In genomic region chr5:114065161-114065560, GRCm38 (mm10) we compare ENCODE assay signal across 8 mouse cellular contexts. TPM values are rescaled to one million over a fixed set of nuclear protein-coding genes. Genes with fewer than 3 reads are reported as not detected.
DNase-seq lines count a peak whose midpoint lies in the region; ATAC-seq and TF ChIP-seq lines count a peak whose summit lies in the region.

TSS of gene Usp30 (plus strand) at chr5:114065461.

- no peak for DNase-seq in kidney, postnatal 0 days (ENCODE audit: low spot score)
- DNase-seq in kidney, adult 8-10 months: no peak
- DNase-seq in adrenal gland, postnatal 36 days: no peak
- DNase-seq in hindbrain, embryonic 11.5 days (ENCODE audit: low spot score): no peak
- no peak for DNase-seq in frontal cortex, postnatal 10 days (ENCODE audit: low spot score in 2 of 2)
- no peak for DNase-seq in urinary bladder, adult 18-20 months (ENCODE audit: low spot score in 2 of 2)

- no peak within 1 kb of the TSS for H3K4me2 ChIP-seq in kidney, postnatal 0 days (ENCODE audit: low read length)
- H3K4me2 ChIP-seq in hindbrain, embryonic 11.5 days (replicated peaks; ENCODE audit: low read depth, low read length): no peak within 1 kb of the TSS
- no peak within 1 kb of the TSS for H3K4me2 ChIP-seq in midbrain, embryonic 12.5 days (replicated peaks)

- H3K9me3 ChIP-seq in kidney, postnatal 0 days (replicated peaks; ENCODE audit: low read length): no peaks in the 10 kb centered on the region
- no peaks in the 10 kb centered on the region for H3K9me3 ChIP-seq in hindbrain, embryonic 11.5 days (ENCODE audit: control insufficient read depth, low read length)
- no peaks in the 10 kb centered on the region for H3K9me3 ChIP-seq in midbrain, embryonic 12.5 days

- no peaks in the 10 kb centered on the region for H3K36me3 ChIP-seq in kidney, postnatal 0 days (ENCODE audit: insufficient read depth, low read length)
- H3K36me3 ChIP-seq in hindbrain, embryonic 11.5 days (ENCODE audit: control insufficient read depth, insufficient read depth, low read length): no peaks in the 10 kb centered on the region
- H3K36me3 ChIP-seq in midbrain, embryonic 12.5 days: 0 out of 2 replicates have a peak, but pooled peaks cover 8% of the 10 kb centered on the region

- no peak for TF ChIP-seq CTCF in kidney, postnatal 0 days (IDR thresholded peaks at IDR 0.05; ENCODE audit: low read depth)

- H3K4me3 ChIP-seq in kidney, postnatal 0 days (replicated peaks; ENCODE audit: low read depth, low read length): no peak within 1 kb of the TSS
- H3K4me3 ChIP-seq in hindbrain, embryonic 11.5 days (ENCODE audit: low read depth, low read length): no peak within 1 kb of the TSS
- H3K4me3 ChIP-seq in midbrain, embryonic 12.5 days: no peak within 1 kb of the TSS

- H3K9ac ChIP-seq in kidney, postnatal 0 days (ENCODE audit: low read depth, low read length): no peak within 1 kb of the TSS
- no peak within 1 kb of the TSS for H3K9ac ChIP-seq in hindbrain, embryonic 11.5 days (ENCODE audit: low read depth, low read length)
- H3K9ac ChIP-seq in midbrain, embryonic 12.5 days (replicated peaks): no peak within 1 kb of the TSS

- no peak for ATAC-seq in kidney, postnatal 0 days (replicated peaks; ENCODE audit: low FRiP score, low read depth)
- no peak for ATAC-seq in hindbrain, embryonic 11.5 days (ENCODE audit: low FRiP score)
- ATAC-seq in midbrain, embryonic 12.5 days (ENCODE audit: low FRiP score, low read depth): no peak
- no peak for ATAC-seq in erythroblast, adult 5-6 weeks (replicated peaks; ENCODE audit: low FRiP score, poor library complexity, severe bottlenecking)

- H3K27ac ChIP-seq in kidney, postnatal 0 days: no peak within 1 kb of the TSS
- no peak within 1 kb of the TSS for H3K27ac ChIP-seq in hindbrain, embryonic 11.5 days (ENCODE audit: low read depth, low read length)
- H3K27ac ChIP-seq in midbrain, embryonic 12.5 days (replicated peaks): no peak within 1 kb of the TSS

- H3K4me1 ChIP-seq in kidney, postnatal 0 days (replicated peaks; ENCODE audit: insufficient read depth, low read length): no peaks in the 10 kb centered on the region
- no peaks in the 10 kb centered on the region for H3K4me1 ChIP-seq in hindbrain, embryonic 11.5 days (replicated peaks; ENCODE audit: control insufficient read depth, insufficient read depth, low read length)
- H3K4me1 ChIP-seq in midbrain, embryonic 12.5 days: no peaks in the 10 kb centered on the region

- no peaks in the 10 kb centered on the region for H3K27me3 ChIP-seq in kidney, postnatal 0 days (ENCODE audit: insufficient read depth, low read length)
- no peaks in the 10 kb centered on the region for H3K27me3 ChIP-seq in hindbrain, embryonic 11.5 days (ENCODE audit: control insufficient read depth, insufficient read depth, low read length)
- no peaks in the 10 kb centered on the region for H3K27me3 ChIP-seq in midbrain, embryonic 12.5 days

- 95% methylated on average over 6 of the region's 6 CpGs for WGBS in kidney, postnatal 0 days
- 90% methylated on average over 6 of the region's 6 CpGs for WGBS in hindbrain, embryonic 11.5 days
- WGBS in midbrain, embryonic 12.5 days: 94% methylated on average over 6 of the region's 6 CpGs

RNA-seq across cellular contexts. Expression of gene Usp30, which starts in this region (rescaled TPM):
- 10.3 and 12.0 TPM in 2 replicates for polyA plus RNA-seq in kidney, postnatal 0 days (2015; fragmentation: Nextera tagmentation; extraction: Ambion mirVana)
- total RNA-seq in adrenal gland, postnatal 36 days (2021): 10 to 100 TPM; 30.9 to 34.9 TPM
- 11.0 and 11.1 TPM in 2 replicates for polyA plus RNA-seq in hindbrain, embryonic 11.5 days (2014; fragmentation: Nextera tagmentation; extraction: Ambion mirVana)
- 17.5 and 19.4 TPM in 2 replicates for polyA plus RNA-seq in midbrain, embryonic 12.5 days (2016; fragmentation: Nextera tagmentation; extraction: Ambion mirVana)
- total RNA-seq in erythroblast, adult 5-6 weeks (2015; ENCODE audit: low replicate concordance): 0.84 and 6.3 TPM in 2 replicates
- total RNA-seq in erythroblast, adult 5-6 weeks (2017; ENCODE audit: low replicate concordance): 0.60 and 1.4 TPM in 2 replicates

Comparison
In these comparisons a context has a peak if more than half of its experiments do, and no peak if none do; other contexts are left out.
1. RNA of gene Usp30 (total RNA-seq): 30.9 to 34.9 TPM in adrenal gland, postnatal 36 days; 0.60 to 6.3 TPM in erythroblast, adult 5-6 weeks; every median in the first group is over 4 times any median in the second.